Mouse (Mus musculus) T-helper 17 cell (primary cell): ENCODE measurements around the gene Msi2.

Source experiments
- in situ Hi-C, 2 experiments: fragments of 300-600 bp; cut with MboI, MseI; formaldehyde crosslinking; loops; 1 replicate in 1 of 2; 2 replicates in 1 of 2; pipeline ENCODE4 v1.15.1; 2025; ENCODE audit warnings: high pct_unique_total_duplicates in 2 of 2

Msi2 gene

DNA sequence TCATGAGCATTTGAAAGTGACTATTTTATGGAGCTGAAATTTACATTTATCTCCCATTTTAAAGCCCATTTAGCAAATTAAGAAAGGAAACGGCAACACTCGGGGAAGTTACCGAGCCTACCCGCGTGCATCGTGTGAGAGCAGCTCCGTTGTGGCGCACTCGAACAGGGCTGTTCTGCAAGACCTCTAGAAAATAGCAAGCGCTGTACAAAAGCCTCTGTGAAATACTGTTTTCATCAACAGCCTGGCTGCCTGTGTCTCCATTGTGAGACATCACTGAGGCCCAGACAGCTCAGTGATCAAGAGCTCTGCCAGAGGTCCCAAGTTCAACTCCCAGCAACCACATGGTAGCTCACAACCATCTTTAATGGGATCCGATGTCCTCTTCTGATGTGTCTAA lies 100.9 kb downstream of the Msi2 start:
- in situ Hi-C loops = no loop called here

GRCm38 (mm10) chr11:88614527-88615305 lies 103.6 kb downstream of the Msi2 start:
- in situ Hi-C loops = no loop called here

DNA sequence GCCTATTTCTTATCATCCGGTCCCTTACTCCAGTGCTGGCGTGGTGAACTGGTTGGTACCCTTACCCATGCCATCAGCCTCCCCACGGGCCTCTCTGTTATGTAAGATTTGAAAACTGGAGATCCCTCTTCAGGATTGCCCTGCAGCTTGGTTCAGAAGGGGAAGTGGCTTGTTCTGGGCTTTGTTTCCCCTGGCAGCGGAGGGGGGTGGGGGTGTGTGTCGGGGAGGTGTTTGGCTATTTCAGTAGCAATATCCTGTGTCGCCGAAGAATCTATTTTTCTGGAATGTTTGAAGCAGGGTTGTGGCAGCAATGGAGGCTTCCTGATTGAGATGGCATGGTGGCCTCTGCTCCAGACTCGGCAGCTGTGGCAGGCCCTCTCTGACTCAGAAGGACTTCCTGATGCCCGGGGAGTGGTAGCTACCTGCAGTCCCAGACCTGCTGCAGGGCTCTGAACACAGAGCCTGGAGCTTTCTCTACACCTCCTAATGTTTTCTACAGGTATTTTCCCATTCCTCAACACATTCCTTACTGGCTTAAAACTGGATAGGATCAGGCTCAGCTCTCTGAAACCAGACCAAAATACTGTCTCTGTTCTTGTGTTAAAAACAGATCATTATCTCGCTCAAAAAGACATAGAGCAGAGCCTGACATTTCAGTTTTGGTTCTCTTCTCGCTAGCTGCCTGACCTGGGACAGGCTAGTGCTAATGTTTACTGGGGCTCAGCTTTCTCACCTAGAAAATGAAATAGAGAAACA lies 104.4 kb downstream of the Msi2 start:
- in situ Hi-C loops = no loop called here

GRCm38 (mm10) chr11:88613008-88613407 lies 105.3 kb downstream of the Msi2 start:
- in situ Hi-C loops = no loop called here

- in situ Hi-C loops = no loop called here
Measured at GRCm38 (mm10) chr11:88612141-88612540, 106.2 kb downstream of the Msi2 start.

- in situ Hi-C loops = no loop called here
Measured at GRCm38 (mm10) chr11:88610809-88611208, 107.5 kb downstream of the Msi2 start.

- in situ Hi-C loops = no loop called here
Measured at GRCm38 (mm10) chr11:88610112-88610511, 108.2 kb downstream of the Msi2 start.

DNA sequence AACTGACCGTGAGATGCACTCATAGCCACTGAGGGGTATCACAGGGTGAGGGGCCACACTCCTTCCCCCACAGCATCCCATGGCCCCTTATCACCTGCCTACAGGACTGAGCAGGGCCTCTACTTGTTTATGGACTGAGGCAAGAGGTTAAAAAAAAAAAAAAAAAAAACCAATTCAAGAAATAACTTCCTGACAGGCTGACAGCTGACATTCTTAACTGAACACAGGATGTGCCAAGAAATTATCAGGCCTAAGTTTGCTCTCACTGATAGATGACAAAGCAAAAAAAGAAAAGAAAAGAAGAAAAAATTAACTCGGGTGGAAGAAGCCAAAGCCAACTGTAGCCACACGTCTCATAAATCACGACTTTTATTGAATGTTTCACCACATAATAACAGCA lies 109.7 kb downstream of the Msi2 start:
- in situ Hi-C loops = no loop called here

DNA sequence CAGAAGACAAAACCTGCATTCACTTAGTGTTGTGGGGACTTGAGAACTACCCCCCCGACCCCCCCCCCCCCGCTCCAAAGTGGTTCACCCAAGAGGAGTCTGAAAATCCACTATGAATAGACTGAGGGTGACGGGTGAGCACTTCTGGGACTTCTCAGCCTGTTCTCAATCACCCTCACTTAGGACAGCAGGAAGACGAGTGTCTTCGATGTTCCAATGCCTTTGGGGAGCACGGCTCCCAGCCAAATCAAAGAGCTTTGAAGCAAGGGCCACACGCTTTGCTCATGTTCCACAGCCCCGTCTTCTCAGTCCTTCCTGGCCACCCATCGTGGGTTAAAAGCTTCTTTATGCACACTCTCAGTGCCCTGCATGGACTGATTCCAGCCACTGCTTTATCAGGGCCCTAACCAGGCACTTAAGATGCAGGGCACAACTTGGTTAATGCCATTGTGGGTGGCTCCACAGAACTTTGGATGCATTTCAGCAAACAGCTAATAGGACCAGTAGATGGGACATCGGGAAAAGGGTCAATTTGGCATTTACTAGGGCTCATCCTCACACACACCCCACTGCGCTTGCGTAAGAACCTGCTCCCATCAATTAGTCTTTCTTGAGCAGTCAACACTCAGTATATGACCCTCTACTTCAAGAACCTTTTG lies 110.5 kb downstream of the Msi2 start:
- in situ Hi-C loops = no loop called here

DNA sequence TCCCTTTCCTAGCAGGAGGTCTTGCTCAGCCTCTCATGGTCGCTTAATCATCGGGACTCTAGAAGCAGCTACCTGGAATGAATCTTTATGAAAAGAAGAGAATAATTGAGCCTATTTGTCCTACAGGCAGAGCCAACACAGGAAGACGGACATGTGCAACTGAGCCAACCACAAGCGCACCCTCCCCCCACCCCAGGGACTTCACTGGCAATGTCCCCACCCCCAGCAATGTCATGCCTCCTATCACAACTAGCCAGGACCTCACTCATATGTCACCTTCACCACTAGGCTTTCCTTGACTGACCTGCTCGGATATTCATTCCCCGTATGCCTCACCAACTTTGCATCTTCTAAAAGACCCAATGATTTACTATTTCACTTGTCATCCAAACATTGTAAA lies 112.5 kb downstream of the Msi2 start:
- in situ Hi-C loops = no loop called here

DNA sequence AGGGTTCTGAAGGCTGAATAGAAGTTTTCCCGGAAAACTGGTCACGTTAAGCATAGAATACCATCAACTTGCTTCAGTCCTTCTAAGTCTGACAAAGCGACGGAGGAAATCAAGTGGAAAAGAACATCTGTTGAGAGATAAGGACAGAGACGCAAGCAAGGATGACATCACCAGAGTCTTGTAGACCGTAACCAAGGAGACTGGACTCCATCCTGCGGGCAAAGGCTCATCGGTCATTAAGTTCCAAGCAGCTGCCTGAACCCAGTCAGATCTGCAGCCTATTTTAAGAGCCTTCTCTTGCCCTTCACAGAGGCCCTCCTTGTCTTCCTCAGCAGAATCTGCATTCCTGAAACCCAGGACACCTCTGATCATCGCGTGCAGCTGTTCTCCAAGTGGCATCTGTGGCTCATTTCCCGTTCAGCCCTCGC lies 113.2 kb downstream of the Msi2 start:
- in situ Hi-C loops = no loop called here

DNA sequence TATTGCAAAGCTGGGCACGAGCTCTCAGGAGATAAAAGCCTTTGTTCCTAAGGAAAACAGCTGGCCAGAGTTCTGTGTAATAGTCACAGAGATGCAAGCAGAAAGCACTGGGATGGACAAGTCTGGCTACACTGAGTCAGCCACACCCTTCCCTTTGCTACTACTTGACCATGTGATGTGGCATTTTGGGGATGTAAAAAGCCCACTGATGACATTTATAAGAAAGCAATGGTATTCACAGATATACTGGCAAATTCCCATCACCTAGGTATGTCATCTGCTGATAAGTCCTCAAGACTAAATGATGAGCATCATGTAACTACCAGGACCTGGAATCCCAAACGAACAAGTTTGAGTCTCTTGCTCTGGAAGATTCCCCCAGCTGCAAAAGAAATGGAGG lies 113.7 kb downstream of the Msi2 start:
- in situ Hi-C loops = no loop called here

DNA sequence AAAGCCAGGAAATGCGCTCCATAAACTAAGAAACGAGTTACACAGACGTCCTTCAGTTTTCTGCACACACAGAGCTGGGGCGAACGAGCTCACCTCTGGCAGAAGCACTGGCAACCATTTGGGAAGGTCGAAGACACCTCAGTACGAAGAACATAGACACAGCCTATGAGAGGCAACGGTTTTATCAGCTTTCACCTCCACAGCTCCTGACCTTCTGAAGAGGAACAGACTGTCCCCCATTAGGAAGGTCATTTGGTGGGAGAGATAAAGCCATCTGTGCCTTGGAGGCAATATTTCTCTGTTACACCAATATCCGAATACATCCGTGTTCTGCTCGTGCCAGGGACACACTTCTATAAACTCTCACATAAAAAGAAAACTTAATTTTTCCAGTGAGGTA lies 114.9 kb downstream of the Msi2 start:
- in situ Hi-C loops = no loop called here

DNA sequence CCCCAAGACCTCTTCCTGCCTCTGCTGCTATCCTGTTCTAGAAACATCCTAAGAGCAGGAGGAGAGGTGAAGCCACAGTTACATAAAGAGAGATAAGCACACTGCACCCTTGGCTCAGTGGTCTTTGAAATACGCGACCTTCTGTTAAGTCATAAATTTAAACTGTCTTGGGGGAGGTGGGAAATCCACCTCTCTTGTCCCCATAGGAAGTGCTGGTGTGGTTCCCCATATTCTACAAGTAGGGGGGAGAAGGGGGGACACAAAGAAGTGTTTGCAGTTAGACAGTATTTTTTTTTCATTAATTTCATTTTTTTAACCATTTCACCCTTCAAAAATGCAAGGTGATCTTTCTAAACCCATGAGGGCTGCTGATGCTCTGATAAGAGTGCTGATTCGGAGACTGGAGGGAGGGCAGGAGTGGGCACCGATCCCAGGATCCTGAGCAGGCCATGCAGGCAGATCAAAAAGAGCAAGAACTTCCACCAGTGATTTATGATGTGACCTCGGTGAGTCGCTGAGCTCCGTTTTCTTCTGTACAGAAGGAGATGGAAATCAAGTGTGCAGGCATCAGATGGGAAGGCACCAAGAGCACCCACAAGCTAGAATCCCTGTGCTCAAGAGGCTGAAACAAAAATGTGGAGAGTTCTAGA lies 115.7 kb downstream of the Msi2 start:
- in situ Hi-C loops = no loop called here

GRCm38 (mm10) chr11:88600194-88600593 lies 118.1 kb downstream of the Msi2 start:
- in situ Hi-C loops = no loop called here

DNA sequence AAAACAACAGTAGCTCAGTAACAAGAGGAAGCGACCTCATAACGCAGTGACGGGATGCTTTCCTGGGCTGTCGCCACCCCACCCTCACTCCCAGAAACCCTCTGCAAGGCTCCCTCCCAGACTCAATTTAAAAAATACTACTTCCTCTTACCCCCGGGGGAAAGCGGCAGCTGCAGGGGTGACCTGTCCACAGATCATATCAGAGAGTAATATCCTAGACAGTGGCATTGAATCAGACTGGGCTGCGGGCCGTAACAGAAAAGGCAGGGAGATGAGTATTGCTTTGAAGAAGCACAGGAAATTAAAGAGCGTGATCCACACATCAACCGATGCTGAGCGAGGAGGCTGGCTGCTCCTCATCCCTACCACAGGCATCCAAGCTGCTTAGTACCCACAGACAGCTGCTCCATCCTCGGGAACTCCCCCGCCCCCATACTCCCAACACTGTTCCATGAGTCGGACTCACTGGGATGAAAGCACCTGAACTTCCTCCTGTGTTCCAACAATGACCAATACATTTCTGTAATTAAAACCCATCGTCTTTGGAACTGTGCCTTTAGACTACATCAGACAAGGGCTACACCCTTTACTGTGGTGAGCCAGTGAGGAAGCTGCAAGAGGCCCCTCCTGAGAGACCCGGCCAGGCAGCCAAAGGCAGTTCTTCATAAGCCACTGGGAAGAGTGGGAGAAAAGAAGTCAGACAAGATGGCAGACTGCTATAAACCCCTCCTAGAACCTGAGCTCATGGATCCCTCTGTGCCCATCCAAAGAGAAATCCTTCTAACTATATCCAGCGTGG lies 118.8 kb downstream of the Msi2 start:
- in situ Hi-C loops = no loop called here

GRCm38 (mm10) chr11:88598848-88599175 lies 119.5 kb downstream of the Msi2 start:
- in situ Hi-C loops = no loop called here

DNA sequence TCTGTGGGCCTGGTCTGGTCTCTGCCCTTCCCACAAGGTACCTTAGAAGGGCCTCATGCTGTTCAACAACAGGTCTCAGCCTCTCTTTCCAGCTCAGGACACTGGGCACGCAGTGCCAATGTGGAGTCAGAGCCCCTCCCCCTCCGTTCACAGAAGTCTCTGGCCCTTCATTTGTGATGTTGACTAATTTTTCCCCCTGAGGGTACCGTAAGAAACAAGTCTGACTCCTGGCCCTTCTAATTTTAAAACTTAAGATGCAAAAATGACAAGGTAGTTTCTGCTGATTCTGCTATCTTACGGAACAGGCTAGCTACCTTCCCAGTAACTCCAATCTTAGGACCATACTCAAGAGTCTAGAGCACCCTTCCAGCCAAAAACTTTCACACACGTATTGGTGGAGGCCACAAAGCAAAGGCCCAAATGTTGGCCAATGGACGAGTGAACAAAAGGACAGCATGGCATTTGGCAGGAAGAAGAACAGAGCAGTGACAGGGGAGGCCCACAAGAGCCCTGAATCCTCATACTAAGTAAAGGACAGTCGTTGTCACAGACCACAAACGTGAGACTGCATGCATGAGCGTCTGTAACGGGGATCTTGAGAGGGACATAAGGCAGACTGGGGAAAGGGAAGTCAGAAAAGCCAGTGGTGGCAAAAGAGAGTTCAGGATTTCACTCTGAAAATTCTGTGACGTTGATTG lies 120.0 kb downstream of the Msi2 start:
- in situ Hi-C loops = no loop called here

GRCm38 (mm10) chr11:88595616-88596015 lies 122.7 kb downstream of the Msi2 start:
- in situ Hi-C loops = no loop called here

DNA sequence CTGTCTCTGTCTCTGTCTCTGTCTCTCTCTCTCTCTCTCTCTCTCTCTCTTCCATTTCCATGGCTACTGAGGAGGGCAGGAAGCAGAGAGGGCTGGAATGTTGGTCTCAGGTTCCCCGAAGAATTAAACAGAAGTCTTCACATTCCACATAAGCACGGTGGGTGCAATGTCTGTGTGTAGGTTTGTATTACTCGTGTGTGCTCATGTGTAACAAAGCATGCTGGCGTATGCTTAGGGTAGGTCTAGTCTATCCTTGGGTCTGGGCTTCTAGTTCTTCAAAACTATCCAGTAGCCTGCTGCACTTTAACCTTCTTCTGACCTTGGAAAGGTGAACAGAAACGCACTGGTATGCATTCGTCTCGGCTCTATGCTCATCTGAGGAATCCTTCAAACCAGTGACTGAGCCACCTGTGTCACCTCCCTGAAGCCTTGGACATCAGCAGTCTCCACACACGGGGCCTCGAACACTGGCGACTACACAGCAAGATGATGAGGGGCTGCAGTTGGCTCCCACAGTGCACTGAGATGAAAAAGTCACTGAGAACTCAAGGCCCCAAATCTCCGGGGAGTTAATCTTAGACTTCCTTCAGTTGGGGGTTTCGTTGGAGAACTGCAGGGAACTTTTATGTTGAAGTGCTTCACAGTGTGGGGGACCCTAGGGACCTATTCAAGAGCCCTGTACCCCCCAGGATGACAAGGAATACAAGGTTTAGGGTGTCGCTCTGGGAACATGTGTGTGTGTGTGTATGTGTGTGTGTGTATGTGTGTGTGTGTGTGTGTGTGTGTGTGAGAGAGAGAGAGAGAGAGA lies 123.3 kb downstream of the Msi2 start:
- in situ Hi-C loops = no loop called here
